29 mouse cellular contexts compared by ENCODE assay signal in the genomic region with DNA sequence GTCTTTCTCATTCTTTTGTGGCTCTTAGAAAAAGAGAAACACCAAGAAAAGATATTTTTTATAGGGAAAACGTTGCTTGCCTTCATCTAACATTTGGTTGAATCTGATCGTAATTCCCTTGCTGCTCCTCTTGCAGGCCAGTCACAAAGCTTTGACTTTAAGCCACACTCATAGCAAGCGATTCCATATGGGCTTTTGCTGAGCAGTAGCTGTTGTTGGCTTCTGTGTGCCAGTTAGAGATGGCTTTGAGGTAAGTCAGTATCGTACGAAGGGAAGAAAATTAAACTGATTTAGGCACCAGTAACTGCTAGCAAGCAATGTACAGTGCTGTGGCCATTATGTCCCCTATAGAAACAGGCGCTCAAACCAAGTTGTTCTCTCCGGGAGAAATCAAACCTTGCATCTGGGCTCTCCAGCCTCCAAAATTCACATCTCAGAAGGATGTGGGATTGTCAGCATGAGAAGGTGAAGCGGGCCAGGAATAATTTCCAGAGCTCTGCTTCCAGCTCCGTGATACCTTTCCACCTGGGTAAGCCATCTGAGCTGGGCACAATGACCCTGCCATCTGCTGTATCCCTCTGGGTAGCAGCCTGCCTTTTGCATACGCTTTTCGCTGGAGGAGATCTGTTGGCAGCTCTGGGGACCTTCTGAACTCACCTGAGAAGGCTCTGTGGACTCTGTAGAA.
DNase-seq lines count a peak whose midpoint lies in the region; ATAC-seq and TF ChIP-seq lines count a peak whose summit lies in the region.
"Had no signal": no experiment of that assay in that cellular context is flagged by ENCODE, and none has a peak within 500 bp of the region (broad histone marks: within the 10 kb centered on the region; RNA-seq: fewer than 3 reads in every experiment).

No protein-coding gene starts in this region.

- H3K9ac ChIP-seq in midbrain, postnatal 0 days (replicated peaks; ENCODE audit: low read length, poor library complexity, severe bottlenecking): no peak overlapping the region
- H3K9ac ChIP-seq in midbrain, embryonic 13.5 days (replicated peaks): no peak overlapping the region
- H3K9ac ChIP-seq: forebrain, embryonic 13.5 days; hindbrain, embryonic 14.5 days; kidney, embryonic 15.5 days; limb, embryonic 12.5 days; lung, embryonic 15.5 days; neural tube, embryonic 12.5 days had no signal

- ATAC-seq in midbrain, postnatal 0 days (ENCODE audit: low FRiP score): no peak
- ATAC-seq in midbrain, embryonic 13.5 days: no peak
- ATAC-seq: CD4-positive, CD25-positive, alpha-beta regulatory T cell, adult 4 months; forebrain, embryonic 13.5 days; inflammation-experienced regulatory T-cells, adult 6 months; midbrain, embryonic 16.5 days had no signal

- WGBS in midbrain, postnatal 0 days: 87% methylated on average over 11 of the region's 11 CpGs
- 87% methylated on average over 11 of the region's 11 CpGs for WGBS in midbrain, embryonic 13.5 days
- WGBS in cerebellum, adult 2 months: 10% methylated on average over 11 of the region's 11 CpGs

- H3K27ac ChIP-seq in midbrain, postnatal 0 days (ENCODE audit: low read depth, low read length): no peak overlapping the region
- H3K27ac ChIP-seq in midbrain, embryonic 13.5 days: no peak overlapping the region
- H3K27ac ChIP-seq in cerebellum, adult 2 months (ENCODE audit: insufficient read depth, low read length): peak overlapping the region; percentile 67
- H3K27ac ChIP-seq: forebrain, embryonic 13.5 days; hindbrain, embryonic 14.5 days; kidney, embryonic 15.5 days; limb, embryonic 12.5 days; lung, embryonic 15.5 days; midbrain, embryonic 10.5 days; neural tube, embryonic 12.5 days had no signal

- H3K9me3 ChIP-seq in midbrain, postnatal 0 days (ENCODE audit: low read length): no peaks in the 10 kb centered on the region
- no peaks in the 10 kb centered on the region for H3K9me3 ChIP-seq in midbrain, embryonic 13.5 days
- H3K9me3 ChIP-seq: forebrain, embryonic 13.5 days; kidney, embryonic 15.5 days; limb, embryonic 12.5 days; lung, embryonic 15.5 days; midbrain, embryonic 10.5 days; neural tube, embryonic 12.5 days had no signal

- H3K4me3 ChIP-seq in midbrain, postnatal 0 days (ENCODE audit: low read depth, low read length): no peak overlapping the region
- H3K4me3 ChIP-seq in midbrain, embryonic 13.5 days (replicated peaks): no peak overlapping the region
- no peak overlapping the region for H3K4me3 ChIP-seq in cerebellum, adult 2 months (replicated peaks; ENCODE audit: insufficient read depth, low read depth, low read length)
- H3K4me3 ChIP-seq: forebrain, embryonic 13.5 days; kidney, embryonic 15.5 days; limb, embryonic 12.5 days; lung, embryonic 15.5 days; midbrain, embryonic 10.5 days; myocyte; neural tube, embryonic 12.5 days had no signal

- no peaks in the 10 kb centered on the region for H3K36me3 ChIP-seq in midbrain, postnatal 0 days (ENCODE audit: insufficient read depth, low read length)
- no peaks in the 10 kb centered on the region for H3K36me3 ChIP-seq in midbrain, embryonic 13.5 days
- H3K36me3 ChIP-seq: kidney, embryonic 15.5 days; limb, embryonic 12.5 days; lung, embryonic 15.5 days; midbrain, embryonic 10.5 days; neural tube, embryonic 12.5 days had no signal

- intact Hi-C loops in heart, postnatal 10 days (cut with DNase I): loop anchor here (10.0 kb wide), 1 partner anchor 663 kb away; no protein-coding TSS in a partner anchor

- H3K27me3 ChIP-seq in midbrain, postnatal 0 days (ENCODE audit: insufficient read depth, low read length): no peaks in the 10 kb centered on the region
- H3K27me3 ChIP-seq in midbrain, embryonic 13.5 days: no peaks in the 10 kb centered on the region
- H3K27me3 ChIP-seq in cerebellum, adult 2 months (ENCODE audit: control insufficient read depth, insufficient read depth, low read length): no peaks in the 10 kb centered on the region
- H3K27me3 ChIP-seq: forebrain, embryonic 13.5 days; kidney, embryonic 15.5 days; limb, embryonic 12.5 days; lung, embryonic 15.5 days; neural tube, embryonic 12.5 days had no signal

- DNase-seq in midbrain, postnatal 0 days (ENCODE audit: low spot score): peak; percentile 14
- peak; percentile 85 to 94 for DNase-seq in cerebellum, adult 2 months
- DNase-seq in cerebellum, postnatal 14 days: peak; percentile 79 to 87
- no peak for DNase-seq in heart, postnatal 10 days
- no peak for DNase-seq in embryo, embryonic 10 days (ENCODE audit: low spot score)
- no peak for DNase-seq in urinary bladder, postnatal 36 days (ENCODE audit: low spot score in 2 of 2)
- DNase-seq: adrenal gland, postnatal 25 days; gastrocnemius, postnatal 14 days; heart, adult 18-20 months; heart, postnatal 4 days; kidney, adult 11 months; kidney, postnatal 36 days; layer of hippocampus, adult 9-11 months; thymus, adult 2 months; thymus, postnatal 36 days had no signal

- no peak for TF ChIP-seq POLR2A in cerebellum, adult 2 months (IDR thresholded peaks at IDR 0.05; ENCODE audit: borderline replicate concordance, insufficient read depth, low read length)

- no peak for TF ChIP-seq CTCF in midbrain, postnatal 0 days (IDR thresholded peaks at IDR 0.05)
- no peak for TF ChIP-seq CTCF in cerebellum, adult 2 months (IDR thresholded peaks at IDR 0.05; ENCODE audit: borderline replicate concordance, insufficient read depth, low read depth, low read length)

- H3K4me1 ChIP-seq in midbrain, postnatal 0 days (ENCODE audit: insufficient read depth, low read length): no peaks in the 10 kb centered on the region
- H3K4me1 ChIP-seq in midbrain, embryonic 13.5 days (replicated peaks): no peaks in the 10 kb centered on the region
- peaks cover 14% of the 10 kb centered on the region; the same call in 1 of the 2 replicates for H3K4me1 ChIP-seq in cerebellum, adult 2 months (ENCODE audit: control insufficient read depth, insufficient read depth, low read length)
- H3K4me1 ChIP-seq: forebrain, embryonic 13.5 days; limb, embryonic 12.5 days; midbrain, embryonic 10.5 days; neural tube, embryonic 12.5 days had no signal

- no peak overlapping the region for H3K4me2 ChIP-seq in midbrain, postnatal 0 days (ENCODE audit: low read depth, low read length, poor library complexity, severe bottlenecking)
- H3K4me2 ChIP-seq in midbrain, embryonic 13.5 days (replicated peaks): no peak overlapping the region
- H3K4me2 ChIP-seq: forebrain, embryonic 13.5 days; heart, embryonic 11.5 days; hindbrain, embryonic 14.5 days; kidney, embryonic 15.5 days; limb, embryonic 12.5 days; liver, embryonic 11.5 days; lung, embryonic 15.5 days; neural tube, embryonic 12.5 days had no signal

Comparison
In these comparisons a context has a peak if more than half of its experiments do, and no peak if none do; other contexts are left out.
1. DNase-seq: peak in midbrain, postnatal 0 days (single experiment), cerebellum, adult 2 months (2 of 2) and cerebellum, postnatal 14 days (2 of 2); none in heart, postnatal 10 days (0 of 2), embryo, embryonic 10 days (single experiment) and urinary bladder, postnatal 36 days (0 of 2).